Mouse (Mus musculus) testis, postnatal 10 days (tissue): ENCODE measurements around the gene Hpdl.

ENCODE experiments used
- DNase-seq: peaks from one replicate; pipeline ENCODE4 v3.0.0; 2021; ENCODE audit warnings: low spot score

Hpdl gene

GRCm38 (mm10) chr4:116799901-116800300, 21.6 kb downstream of the Hpdl start:
- DNase-seq = peak; percentile 53

GRCm38 (mm10) chr4:116796442-116797110, 24.9 kb downstream of the Hpdl start:
- DNase-seq = no peak

DNA sequence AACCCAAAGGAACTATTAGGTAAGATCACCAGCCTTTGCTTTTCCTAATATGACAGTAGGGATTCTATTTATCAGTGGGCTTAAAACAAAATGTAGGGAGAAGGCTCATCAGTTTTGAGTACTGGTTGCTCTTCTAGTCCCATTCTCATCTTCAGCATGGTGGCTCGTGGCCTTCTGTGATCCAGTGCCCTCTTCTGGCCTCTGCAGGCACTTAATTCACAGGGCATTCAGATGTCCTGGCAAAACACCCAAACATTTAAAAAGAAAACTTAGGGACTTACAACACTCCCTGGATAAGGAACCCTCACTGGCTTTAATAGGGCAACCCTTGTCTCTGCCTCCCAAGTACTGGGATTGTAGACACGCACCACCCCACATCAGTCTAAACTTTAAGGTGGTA, 27.2 kb downstream of the Hpdl start:
- no peak for DNase-seq

DNA sequence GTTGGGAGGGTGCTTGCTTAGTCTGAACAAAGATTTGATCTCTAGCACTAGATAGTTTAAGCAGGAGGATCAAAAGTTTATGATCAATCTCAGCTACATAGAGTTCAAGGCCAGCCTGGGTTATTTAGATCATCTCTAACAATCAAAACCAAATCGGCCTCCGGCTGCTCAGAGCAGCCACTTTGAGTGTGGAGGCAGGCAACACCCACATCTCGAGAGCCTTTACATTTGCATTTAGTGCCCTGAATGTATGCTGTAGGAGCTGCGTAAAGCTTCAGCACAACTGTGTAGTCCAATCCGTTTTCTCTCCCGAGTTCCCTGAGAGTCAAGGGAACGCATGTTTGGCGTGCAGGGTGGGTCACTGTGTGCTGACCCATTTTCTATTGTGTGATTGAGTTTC, 29.1 kb downstream of the Hpdl start:
- DNase-seq = no peak

DNA sequence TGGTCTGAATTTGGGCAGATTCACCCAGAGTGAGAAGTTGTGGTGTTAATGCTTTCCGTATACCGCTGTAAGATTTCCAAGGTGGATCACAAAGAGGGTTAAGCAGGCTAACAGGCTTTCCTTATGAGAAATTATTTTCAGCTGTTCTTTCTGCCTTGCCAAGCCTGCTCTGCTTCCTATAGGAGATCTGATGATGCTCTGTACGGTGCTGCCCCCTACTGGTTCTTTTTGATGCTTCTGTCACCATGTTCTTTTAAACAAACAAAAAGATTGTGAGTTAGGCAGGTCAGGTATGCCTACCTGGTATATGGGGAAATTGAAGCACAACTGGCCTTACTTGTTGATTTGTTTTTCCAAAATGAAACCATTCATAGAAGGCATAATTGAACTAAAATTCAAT, 32.6 kb downstream of the Hpdl start:
- peak; percentile 83 for DNase-seq

- no peak for DNase-seq
Measured at GRCm38 (mm10) chr4:116787985-116788760, 33.3 kb downstream of the Hpdl start.

GRCm38 (mm10) chr4:116786587-116786986, 34.9 kb downstream of the Hpdl start:
- no peak for DNase-seq

GRCm38 (mm10) chr4:116782171-116782570, 39.3 kb downstream of the Hpdl start:
- DNase-seq = peak; percentile 45

- DNase-seq = no peak
Measured at GRCm38 (mm10) chr4:116781366-116781765, 40.1 kb downstream of the Hpdl start.

DNA sequence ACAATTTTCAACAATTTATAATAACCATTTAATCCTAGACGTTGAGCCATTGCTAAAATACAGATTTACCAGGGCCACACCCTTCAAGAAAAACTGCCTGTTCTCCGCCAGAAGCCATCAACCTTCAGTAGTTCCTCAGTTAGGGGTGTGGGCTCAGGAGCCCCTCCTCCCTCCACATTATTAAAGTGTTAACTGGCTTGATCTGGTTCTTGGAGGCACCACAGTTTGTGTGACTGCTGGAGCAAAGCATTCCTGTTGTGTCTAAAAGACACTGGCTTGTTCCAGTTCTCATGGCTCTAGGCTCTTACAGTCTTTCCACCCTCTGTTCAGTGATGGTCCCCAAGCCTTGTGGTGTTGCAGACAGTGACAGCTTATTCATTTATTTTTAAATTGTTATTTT, 41.0 kb downstream of the Hpdl start:
- no peak for DNase-seq

DNA sequence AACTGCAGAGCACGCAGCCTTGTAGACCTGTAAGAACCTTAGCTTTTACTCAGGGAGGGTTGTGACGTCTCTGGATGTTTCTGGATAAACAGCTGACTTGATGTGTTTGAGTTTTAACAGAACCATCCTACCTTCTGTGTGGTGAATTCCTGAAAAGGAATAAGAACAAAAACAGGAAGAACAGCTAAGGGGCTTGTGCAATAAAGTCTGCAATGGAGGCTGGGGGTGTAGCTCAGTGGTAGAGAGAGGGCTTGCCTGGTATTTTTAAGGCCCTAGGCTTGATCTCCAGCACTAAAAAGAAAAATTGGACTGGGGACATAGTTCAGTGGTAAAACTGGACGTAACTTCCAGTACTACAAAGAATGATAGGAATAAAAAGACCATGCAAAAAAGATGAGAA, 44.4 kb downstream of the Hpdl start:
- DNase-seq = no peak

- DNase-seq = no peak
Measured at GRCm38 (mm10) chr4:116776391-116776790, 45.1 kb downstream of the Hpdl start.
